Mouse (Mus musculus): Measurements from ENCODE around the gene Emsy. TPM values are rescaled to one million over a fixed set of nuclear protein-coding genes. Genes with fewer than 3 reads are reported as not detected.

The Emsy gene
- polyA plus RNA-seq, 1 experiment from 2014 or later: 35.2 TPM

- ATAC-seq (ENCODE audit: insufficient number of reproducible peaks, insufficient read depth, low FRiP score, low TSS enrichment): no peak
These were observed 8.6 kb upstream of the Emsy start for GRCm38 (mm10) chr7:98665166-98665565.

GRCm38 (mm10) chr7:98655681-98656530 is 677 bp downstream of the Emsy start:
- WGBS: 1% methylated on average over 71 of the region's 74 CpGs
- H3K4me2 ChIP-seq (replicated peaks): peak overlapping the region; percentile 67
- H3K4me1 ChIP-seq: peaks cover 18% of the 10 kb centered on the region; the same call in 1 of the 2 replicates
- H3K4me3 ChIP-seq: peak overlapping the region; percentile 95
- H3K9ac ChIP-seq: peak overlapping the region; percentile 78
- peak; percentile 74 for ATAC-seq (ENCODE audit: insufficient number of reproducible peaks, insufficient read depth, low FRiP score, low TSS enrichment)
- H3K9me3 ChIP-seq: no peaks in the 10 kb centered on the region
- peak overlapping the region; percentile 96 for H3K27ac ChIP-seq
- peaks cover 20% of the 10 kb centered on the region for H3K36me3 ChIP-seq
- H3K27me3 ChIP-seq: no peaks in the 10 kb centered on the region

More at GRCm38 (mm10) chr7:98665166-98665565, 8.6 kb upstream of the Emsy start:
- Histone ChIP-seq H3K9ac (no peak overlapping the region), H3K4me1 (peaks cover 11% of the 10 kb centered on the region), H3K4me3 (no peak overlapping the region), H3K36me3 (no peaks in the 10 kb centered on the region), H3K9me3 (no peaks in the 10 kb centered on the region), H3K27ac (no peak overlapping the region), H3K27me3 (no peaks in the 10 kb centered on the region), H3K4me2 (replicated peaks) (no peak overlapping the region)
- 34% methylated on average over 5 of the region's 5 CpGs for WGBS

- Histone ChIP-seq H3K4me1 (peaks cover 12% of the 10 kb centered on the region; the same call in 1 of the 2 replicates), H3K27ac (no peak overlapping the region), H3K9ac (no peak overlapping the region), H3K27me3 (no peaks in the 10 kb centered on the region), H3K9me3 (no peaks in the 10 kb centered on the region), H3K4me2 (replicated peaks) (no peak overlapping the region), H3K4me3 (no peak overlapping the region), H3K36me3 (peaks cover 40% of the 10 kb centered on the region)
- 100% methylated on average over 1 of the region's 2 CpGs for WGBS
- ATAC-seq (ENCODE audit: insufficient number of reproducible peaks, insufficient read depth, low FRiP score, low TSS enrichment): no peak
These were observed 4.9 kb downstream of the Emsy start for GRCm38 (mm10) chr7:98651651-98652050.

GRCm38 (mm10) chr7:98644238-98644637 is 12.3 kb downstream of the Emsy start:
- H3K27me3 ChIP-seq: no peaks in the 10 kb centered on the region
- no peak for ATAC-seq (ENCODE audit: insufficient number of reproducible peaks, insufficient read depth, low FRiP score, low TSS enrichment)
- no peak overlapping the region for H3K9ac ChIP-seq
- 0% methylated on average over 1 of the region's 1 CpGs for WGBS
- H3K4me2 ChIP-seq (replicated peaks): no peak overlapping the region
- H3K36me3 ChIP-seq: peaks cover 43% of the 10 kb centered on the region
- H3K9me3 ChIP-seq: no peaks in the 10 kb centered on the region
- H3K4me1 ChIP-seq: no peaks in the 10 kb centered on the region
- H3K27ac ChIP-seq: no peak overlapping the region
- H3K4me3 ChIP-seq: no peak overlapping the region

GRCm38 (mm10) chr7:98636607-98637006 is 20.0 kb downstream of the Emsy start:
- WGBS: 94% methylated on average over 2 of the region's 2 CpGs

GRCm38 (mm10) chr7:98633032-98633431 is 23.6 kb downstream of the Emsy start:
- Histone ChIP-seq H3K9ac (no peak overlapping the region), H3K36me3 (peaks cover 38% of the 10 kb centered on the region), H3K4me2 (replicated peaks) (no peak overlapping the region), H3K9me3 (no peaks in the 10 kb centered on the region), H3K27me3 (no peaks in the 10 kb centered on the region), H3K4me1 (no peaks in the 10 kb centered on the region), H3K27ac (no peak overlapping the region), H3K4me3 (no peak overlapping the region)
- ATAC-seq (ENCODE audit: insufficient number of reproducible peaks, insufficient read depth, low FRiP score, low TSS enrichment): no peak
- WGBS: 63% methylated on average over 3 of the region's 3 CpGs

More at GRCm38 (mm10) chr7:98636607-98637006, 20.0 kb downstream of the Emsy start:
- H3K9me3 ChIP-seq: no peaks in the 10 kb centered on the region
- no peak overlapping the region for H3K4me2 ChIP-seq (replicated peaks)
- H3K4me3 ChIP-seq: no peak overlapping the region
- ATAC-seq (ENCODE audit: insufficient number of reproducible peaks, insufficient read depth, low FRiP score, low TSS enrichment): no peak
- H3K9ac ChIP-seq: no peak overlapping the region
- no peak overlapping the region for H3K27ac ChIP-seq
- H3K27me3 ChIP-seq: no peaks in the 10 kb centered on the region
- peaks cover 35% of the 10 kb centered on the region for H3K36me3 ChIP-seq
- H3K4me1 ChIP-seq: no peaks in the 10 kb centered on the region

GRCm38 (mm10) chr7:98629947-98630346 is 26.6 kb downstream of the Emsy start:
- WGBS: 90% methylated on average over 7 of the region's 7 CpGs
- Histone ChIP-seq H3K4me3 (no peak overlapping the region), H3K36me3 (peaks cover 34% of the 10 kb centered on the region), H3K9me3 (no peaks in the 10 kb centered on the region), H3K27ac (no peak overlapping the region), H3K27me3 (no peaks in the 10 kb centered on the region), H3K9ac (no peak overlapping the region), H3K4me2 (replicated peaks) (no peak overlapping the region), H3K4me1 (no peaks in the 10 kb centered on the region)
- ATAC-seq (ENCODE audit: insufficient number of reproducible peaks, insufficient read depth, low FRiP score, low TSS enrichment): no peak

GRCm38 (mm10) chr7:98617739-98618138 is 38.8 kb downstream of the Emsy start:
- H3K4me2 ChIP-seq (replicated peaks): no peak overlapping the region
- no peaks in the 10 kb centered on the region for H3K27me3 ChIP-seq
- no peak for ATAC-seq (ENCODE audit: insufficient number of reproducible peaks, insufficient read depth, low FRiP score, low TSS enrichment)
- H3K9me3 ChIP-seq: no peaks in the 10 kb centered on the region
- H3K9ac ChIP-seq: no peak overlapping the region
- 87% methylated on average over 2 of the region's 2 CpGs for WGBS
- H3K27ac ChIP-seq: no peak overlapping the region
- no peaks in the 10 kb centered on the region for H3K4me1 ChIP-seq
- H3K36me3 ChIP-seq: peaks cover 30% of the 10 kb centered on the region
- H3K4me3 ChIP-seq: no peak overlapping the region

- no peak for ATAC-seq (ENCODE audit: insufficient number of reproducible peaks, insufficient read depth, low FRiP score, low TSS enrichment)
- Histone ChIP-seq H3K27ac (no peak overlapping the region), H3K9ac (no peak overlapping the region), H3K4me3 (no peak overlapping the region), H3K9me3 (no peaks in the 10 kb centered on the region), H3K36me3 (peaks cover 30% of the 10 kb centered on the region), H3K4me2 (replicated peaks) (no peak overlapping the region), H3K4me1 (no peaks in the 10 kb centered on the region), H3K27me3 (no peaks in the 10 kb centered on the region)
- whole genome bisulfite sequencing: 93% methylated on average over 1 of the region's 1 CpGs
These were observed 43.6 kb downstream of the Emsy start for GRCm38 (mm10) chr7:98612936-98613335.

- no peak overlapping the region for H3K4me2 ChIP-seq (replicated peaks)
- H3K9me3 ChIP-seq: no peaks in the 10 kb centered on the region
- H3K27me3 ChIP-seq: no peaks in the 10 kb centered on the region
- no peak overlapping the region for H3K4me3 ChIP-seq
- H3K27ac ChIP-seq: no peak overlapping the region
- H3K4me1 ChIP-seq: no peaks in the 10 kb centered on the region
- no peak overlapping the region for H3K9ac ChIP-seq
- peaks cover 18% of the 10 kb centered on the region for H3K36me3 ChIP-seq
- ATAC-seq (ENCODE audit: insufficient number of reproducible peaks, insufficient read depth, low FRiP score, low TSS enrichment): no peak
These were observed 48.1 kb downstream of the Emsy start for GRCm38 (mm10) chr7:98608520-98608919.

- no peak overlapping the region for H3K27ac ChIP-seq
- no peak overlapping the region for H3K9ac ChIP-seq
- no peaks in the 10 kb centered on the region for H3K4me1 ChIP-seq
- WGBS: 83% methylated on average over 4 of the region's 4 CpGs
- H3K9me3 ChIP-seq: no peaks in the 10 kb centered on the region
- H3K27me3 ChIP-seq: no peaks in the 10 kb centered on the region
- no peak overlapping the region for H3K4me3 ChIP-seq
- H3K36me3 ChIP-seq: peaks cover 18% of the 10 kb centered on the region
- H3K4me2 ChIP-seq (replicated peaks): no peak overlapping the region
- ATAC-seq (ENCODE audit: insufficient number of reproducible peaks, insufficient read depth, low FRiP score, low TSS enrichment): no peak
These were observed 49.4 kb downstream of the Emsy start for GRCm38 (mm10) chr7:98607158-98607557.

- H3K4me1 ChIP-seq: no peaks in the 10 kb centered on the region
- no peak overlapping the region for H3K27ac ChIP-seq
- no peaks in the 10 kb centered on the region for H3K27me3 ChIP-seq
- ATAC-seq (ENCODE audit: insufficient number of reproducible peaks, insufficient read depth, low FRiP score, low TSS enrichment): no peak
- no peak overlapping the region for H3K9ac ChIP-seq
- no peaks in the 10 kb centered on the region for H3K9me3 ChIP-seq
- no peak overlapping the region for H3K4me3 ChIP-seq
- 87% methylated on average over 4 of the region's 4 CpGs for WGBS
- H3K4me2 ChIP-seq (replicated peaks): no peak overlapping the region
- H3K36me3 ChIP-seq: peaks cover 32% of the 10 kb centered on the region
These were observed 54.9 kb downstream of the Emsy start for GRCm38 (mm10) chr7:98601715-98602114.
